In genomic region chr4:82349006-82349405, GRCm38 (mm10) we compare ENCODE assay signal across 31 mouse cellular contexts.
"Had no signal": no experiment of that assay in that cellular context is flagged by ENCODE, and none has a peak within 500 bp of the region (broad histone marks: within the 10 kb centered on the region; RNA-seq: fewer than 3 reads in every experiment).

No protein-coding gene starts in this region.

- H3K27ac ChIP-seq: limb, embryonic 10.5 days; limb, embryonic 12.5 days; limb, embryonic 13.5 days; limb, embryonic 15.5 days; liver, embryonic 12.5 days; liver, embryonic 13.5 days; liver, embryonic 14.5 days; liver, embryonic 15.5 days; lung, embryonic 15.5 days; macrophage; midbrain, embryonic 10.5 days; midbrain, embryonic 12.5 days; midbrain, embryonic 13.5 days; midbrain, embryonic 15.5 days; neural tube, embryonic 12.5 days; neural tube, embryonic 13.5 days had no signal

- DNase-seq: left cerebral cortex, postnatal 4 days; liver; liver, embryonic 13.5 days; liver, postnatal 0 days; lung, adult 18-20 months; lung, adult 2 months; lung, embryonic 14.5 days; lung, postnatal 10 days; lung, postnatal 14 days; lung, postnatal 36 days; lung, postnatal 4 days; midbrain, embryonic 14.5 days had no signal

- ATAC-seq: liver, embryonic 12.5 days; liver, postnatal 0 days; lung, postnatal 0 days; midbrain, embryonic 13.5 days; midbrain, embryonic 15.5 days had no signal

- H3K4me2 ChIP-seq: limb, embryonic 12.5 days; limb, embryonic 13.5 days; limb, embryonic 15.5 days; liver, embryonic 11.5 days; liver, embryonic 12.5 days; liver, embryonic 13.5 days; liver, embryonic 15.5 days; lung, embryonic 14.5 days; lung, embryonic 15.5 days; midbrain, embryonic 12.5 days; midbrain, embryonic 13.5 days; midbrain, embryonic 15.5 days; neural tube, embryonic 12.5 days; neural tube, embryonic 13.5 days had no signal

- H3K4me3 ChIP-seq: limb, embryonic 10.5 days; limb, embryonic 12.5 days; limb, embryonic 13.5 days; limb, embryonic 15.5 days; liver, embryonic 12.5 days; liver, embryonic 13.5 days; liver, embryonic 15.5 days; lung, embryonic 15.5 days; megakaryocyte, embryonic 14.5 days; midbrain, embryonic 10.5 days; midbrain, embryonic 12.5 days; midbrain, embryonic 13.5 days; midbrain, embryonic 15.5 days; myocyte; neural tube, embryonic 12.5 days; neural tube, embryonic 13.5 days had no signal

- H3K9me3 ChIP-seq: limb, embryonic 10.5 days; limb, embryonic 12.5 days; limb, embryonic 13.5 days; limb, embryonic 15.5 days; liver, embryonic 12.5 days; liver, embryonic 13.5 days; liver, embryonic 15.5 days; lung, embryonic 15.5 days; megakaryocyte, embryonic 14.5 days; midbrain, embryonic 10.5 days; midbrain, embryonic 12.5 days; midbrain, embryonic 13.5 days; midbrain, embryonic 15.5 days; neural tube, embryonic 12.5 days; neural tube, embryonic 13.5 days had no signal

- H3K27me3 ChIP-seq: limb, embryonic 12.5 days; limb, embryonic 13.5 days; limb, embryonic 15.5 days; liver, embryonic 12.5 days; liver, embryonic 13.5 days; liver, embryonic 15.5 days; lung, embryonic 15.5 days; megakaryocyte, embryonic 14.5 days; midbrain, embryonic 12.5 days; midbrain, embryonic 13.5 days; midbrain, embryonic 15.5 days; neural tube, embryonic 12.5 days; neural tube, embryonic 13.5 days had no signal

- H3K9ac ChIP-seq: limb, embryonic 12.5 days; limb, embryonic 13.5 days; limb, embryonic 15.5 days; liver, embryonic 12.5 days; liver, embryonic 13.5 days; liver, embryonic 14.5 days; liver, embryonic 15.5 days; liver, postnatal 0 days; lung, embryonic 14.5 days; lung, embryonic 15.5 days; midbrain, embryonic 12.5 days; midbrain, embryonic 13.5 days; midbrain, embryonic 15.5 days; neural tube, embryonic 12.5 days; neural tube, embryonic 13.5 days had no signal

- H3K36me3 ChIP-seq: liver, embryonic 12.5 days; liver, embryonic 13.5 days; midbrain, embryonic 15.5 days; neural tube, embryonic 12.5 days had no signal

- H3K4me1 ChIP-seq: liver, embryonic 12.5 days; liver, embryonic 13.5 days; megakaryocyte, embryonic 14.5 days had no signal
